Mouse (Mus musculus): ENCODE measurements around the gene Wdr44.
"Not testable (repeated sequence)": the region's sequence is repeated elsewhere in the genome, so short reads cannot be mapped to it uniquely, and the experiment has no call there.

Gene Wdr44

GRCm38 (mm10) chrX:23692722-23693442 lies at the start of gene Wdr44:
Wdr44 (plus strand) TSS chrX:23693051.
- peak; percentile 95 for DNase-seq (ENCODE audit: low read depth)

GRCm38 (mm10) chrX:23648371-23648770 lies 44.5 kb upstream of the Wdr44 start:
- no peak for DNase-seq (ENCODE audit: low read depth)

GRCm38 (mm10) chrX:23662216-23662615 lies 30.6 kb upstream of the Wdr44 start:
- DNase-seq (ENCODE audit: low read depth): no peak

GRCm38 (mm10) chrX:23673193-23673592 lies 19.7 kb upstream of the Wdr44 start:
- no peak for DNase-seq (ENCODE audit: low read depth)

- no peak for DNase-seq (ENCODE audit: low read depth)
Observed at GRCm38 (mm10) chrX:23675450-23675849, 17.4 kb upstream of the Wdr44 start.

- DNase-seq (ENCODE audit: low read depth): no peak
Observed at GRCm38 (mm10) chrX:23676583-23676982, 16.3 kb upstream of the Wdr44 start.

- DNase-seq (ENCODE audit: low read depth): no peak
Observed at GRCm38 (mm10) chrX:23677511-23677910, 15.3 kb upstream of the Wdr44 start.

- DNase-seq (ENCODE audit: low read depth): peak; percentile 20
Observed at GRCm38 (mm10) chrX:23692336-23692721, 522 bp upstream of the Wdr44 start.

GRCm38 (mm10) chrX:23693443-23694400 lies 871 bp downstream of the Wdr44 start:
- DNase-seq (ENCODE audit: low read depth): peak; percentile 32

GRCm38 (mm10) chrX:23694588-23694987 lies 1.7 kb downstream of the Wdr44 start:
- no peak for DNase-seq (ENCODE audit: low read depth)

GRCm38 (mm10) chrX:23695109-23695508 lies 2.3 kb downstream of the Wdr44 start:
- DNase-seq (ENCODE audit: low read depth): no peak

- DNase-seq (ENCODE audit: low read depth): no peak
Observed at GRCm38 (mm10) chrX:23697346-23697745, 4.5 kb downstream of the Wdr44 start.

GRCm38 (mm10) chrX:23699023-23699422 lies 6.2 kb downstream of the Wdr44 start:
- no peak for DNase-seq (ENCODE audit: low read depth)

- DNase-seq (ENCODE audit: low read depth): no peak
Observed at GRCm38 (mm10) chrX:23717247-23717646, 24.4 kb downstream of the Wdr44 start.

GRCm38 (mm10) chrX:23727463-23727862 lies 34.6 kb downstream of the Wdr44 start:
- no peak for DNase-seq (ENCODE audit: low read depth)

GRCm38 (mm10) chrX:23754671-23755070 lies 61.8 kb downstream of the Wdr44 start:
- no peak for DNase-seq (ENCODE audit: low read depth)

GRCm38 (mm10) chrX:23767849-23768248 lies 75.0 kb downstream of the Wdr44 start:
- DNase-seq (ENCODE audit: low read depth): no peak

- DNase-seq (ENCODE audit: low read depth): no peak
Observed at GRCm38 (mm10) chrX:23807125-23807524, 114.3 kb downstream of the Wdr44 start.

GRCm38 (mm10) chrX:23810365-23810764 lies 117.5 kb downstream of the Wdr44 start:
- DNase-seq (ENCODE audit: low read depth): no peak

GRCm38 (mm10) chrX:23813287-23813686 lies 120.4 kb downstream of the Wdr44 start:
- DNase-seq (ENCODE audit: low read depth): peak; percentile 48

- DNase-seq (ENCODE audit: low read depth): not testable (repeated sequence)
Observed at GRCm38 (mm10) chrX:23822885-23823284, 130.0 kb downstream of the Wdr44 start.

- peak; percentile 76 for DNase-seq (ENCODE audit: low read depth)
Observed at GRCm38 (mm10) chrX:23823398-23824023, 130.7 kb downstream of the Wdr44 start.

All from NIH3T3 (cell line).